Mouse (Mus musculus) CH12.LX (cell line): Measurements from ENCODE around the gene Eya2. TPM values are rescaled to one million over a fixed set of nuclear protein-coding genes. Genes with fewer than 3 reads are reported as not detected.

Source experiments
- DNase-seq: peaks from one replicate; pipeline ENCODE4 v3.0.0-alpha.2; 2013; ENCODE audit errors: extremely low read depth
- H3K27ac ChIP-seq: 2 replicates; pipeline ENCODE4 v1.5.1; 2012; ENCODE audit warnings: low read depth, mild to moderate bottlenecking, control low read depth, moderate library complexity; ENCODE audit not compliant: insufficient read depth
- H3K27me3 ChIP-seq: replicated peaks from 2 replicates; pipeline ENCODE3; 2012; ENCODE audit warnings: inconsistent platforms
- H3K36me3 ChIP-seq, 2 experiments: replicated peaks in 1 of 2; 2 replicates each; pipeline versions ENCODE3 to v1.6.1; 2012; ENCODE audit warnings: inconsistent platforms in 1 of 2, low read length in 1 of 2, mild to moderate bottlenecking in 1 of 2, mixed read lengths in 1 of 2, moderate library complexity in 1 of 2; ENCODE audit not compliant: control insufficient read depth in 1 of 2, insufficient read depth in 1 of 2
- H3K4me1 ChIP-seq, 2 experiments: 2 replicates each; pipeline ENCODE4 v1.6.1; 2012; ENCODE audit warnings: inconsistent platforms in 1 of 2, moderate library complexity in 1 of 2; ENCODE audit not compliant: insufficient read depth in 2 of 2, control insufficient read depth in 1 of 2
- H3K4me2 ChIP-seq: 2 replicates; pipeline ENCODE4 v1.6.1; 2012; ENCODE audit warnings: low read depth, mild to moderate bottlenecking, control low read depth; ENCODE audit not compliant: poor library complexity, insufficient read depth, severe bottlenecking
- H3K4me3 ChIP-seq, 3 experiments: fragments of 150-350 bp in 1 of 3; sonication (generic) in 1 of 3; replicated peaks in 1 of 3; 2 replicates each; pipeline versions ENCODE3 to v1.5.1; 2011 to 2012; ENCODE audit warnings: low read depth in 2 of 3, low read length in 2 of 3, mild to moderate bottlenecking in 2 of 3, moderate library complexity in 2 of 3, control low read depth in 1 of 3, improper control_type of control experiment in 1 of 3, inconsistent platforms in 1 of 3, mixed read lengths in 1 of 3; ENCODE audit not compliant: poor library complexity in 1 of 3
- H3K79me2 ChIP-seq: replicated peaks from 2 replicates; pipeline ENCODE4 v1.6.1; 2012; ENCODE audit warnings: mild to moderate bottlenecking, moderate library complexity; ENCODE audit not compliant: control insufficient read depth, poor library complexity, insufficient read depth, severe bottlenecking; ENCODE audit errors: extremely low read depth
- H3K9ac ChIP-seq: 2 replicates; pipeline ENCODE4 v1.6.1; 2012; ENCODE audit warnings: low read depth, mild to moderate bottlenecking, control low read depth, moderate library complexity; ENCODE audit not compliant: insufficient read depth
- H3K9me3 ChIP-seq: replicated peaks from 2 replicates; pipeline ENCODE3; 2012; ENCODE audit warnings: low read length, inconsistent platforms, mixed read lengths
- BHLHE40 ChIP-seq: IDR thresholded peaks from 2 replicates; pipeline ENCODE4 v1.6.1; 2011; ENCODE audit warnings: mild to moderate bottlenecking, low read depth, low read length, improper control_type of control experiment
- CHD1 ChIP-seq: IDR thresholded peaks from 2 replicates; pipeline ENCODE4 v1.6.1; 2012; ENCODE audit warnings: low read depth, low read length, improper control_type of control experiment, inconsistent platforms
- CHD2 ChIP-seq: IDR thresholded peaks from 2 replicates; pipeline ENCODE4 v1.6.1; 2011; ENCODE audit warnings: low read length, improper control_type of control experiment
- ELF1 ChIP-seq: IDR thresholded peaks from 2 replicates; pipeline ENCODE4 v1.6.1; 2014; ENCODE audit warnings: low read depth, mild to moderate bottlenecking, inconsistent platforms, low read length, improper control_type of control experiment
- EP300 ChIP-seq: IDR thresholded peaks from 2 replicates; pipeline ENCODE4 v1.6.1; 2011; ENCODE audit warnings: low read length, improper control_type of control experiment
- ETS1 ChIP-seq: conservative IDR thresholded peaks from 2 replicates; pipeline ENCODE4 v1.6.1; 2012; ENCODE audit warnings: low read depth, mild to moderate bottlenecking, inconsistent platforms, low read length, improper control_type of control experiment, moderate library complexity
- GABPA ChIP-seq: IDR thresholded peaks from 2 replicates; pipeline ENCODE4 v1.6.1; 2012; ENCODE audit warnings: low read depth, low read length, improper control_type of control experiment, inconsistent platforms; ENCODE audit not compliant: insufficient replicate concordance
- HCFC1 ChIP-seq: IDR thresholded peaks from 2 replicates; pipeline ENCODE4 v1.6.1; 2012; ENCODE audit warnings: low read depth, mild to moderate bottlenecking, inconsistent platforms, low read length, improper control_type of control experiment
- IRF4 ChIP-seq: IDR thresholded peaks from 2 replicates; pipeline ENCODE4 v1.6.1; 2014; ENCODE audit warnings: low read depth, mild to moderate bottlenecking, inconsistent platforms, low read length, improper control_type of control experiment
- JUN ChIP-seq: IDR thresholded peaks from 2 replicates; pipeline ENCODE4 v1.6.1; 2011; ENCODE audit warnings: low read depth, mild to moderate bottlenecking, low read length, improper control_type of control experiment, moderate library complexity; ENCODE audit not compliant: insufficient read depth
- JUND ChIP-seq: conservative IDR thresholded peaks from 2 replicates; pipeline ENCODE4 v1.6.1; 2011; ENCODE audit warnings: low read depth, low read length, improper control_type of control experiment
- KAT2A ChIP-seq: IDR thresholded peaks from 2 replicates; pipeline ENCODE4 v1.6.1; 2012; ENCODE audit warnings: low read length, improper control_type of control experiment, inconsistent platforms; ENCODE audit not compliant: insufficient replicate concordance
- MAX ChIP-seq: IDR thresholded peaks from 2 replicates; pipeline ENCODE4 v1.6.1; 2011; ENCODE audit warnings: low read length, improper control_type of control experiment
- MAZ ChIP-seq: IDR thresholded peaks from 2 replicates; pipeline ENCODE4 v1.6.1; 2012; ENCODE audit warnings: low read depth, mild to moderate bottlenecking, inconsistent platforms, low read length, improper control_type of control experiment, moderate library complexity
- MXI1 ChIP-seq: IDR thresholded peaks from 2 replicates; pipeline ENCODE4 v1.6.1; 2011; ENCODE audit warnings: mild to moderate bottlenecking, low read depth, low read length, improper control_type of control experiment
- MYC ChIP-seq: IDR thresholded peaks from 2 replicates; pipeline ENCODE4 v1.6.1; 2011; ENCODE audit warnings: low read depth, mild to moderate bottlenecking, improper control_type of control experiment, low read length
- NRF1 ChIP-seq: IDR thresholded peaks from 2 replicates; pipeline ENCODE4 v1.6.1; 2014; ENCODE audit warnings: low read depth, mild to moderate bottlenecking, inconsistent platforms, low read length, improper control_type of control experiment, moderate library complexity
- PAX5 ChIP-seq: IDR thresholded peaks from 2 replicates; pipeline ENCODE4 v1.6.1; 2012; ENCODE audit warnings: low read length, inconsistent platforms, mixed read lengths
- POLR2A ChIP-seq: IDR thresholded peaks from 2 replicates; pipeline ENCODE4 v1.6.1; 2011; ENCODE audit warnings: low read depth, mild to moderate bottlenecking, improper control_type of control experiment, low read length
- RAD21 ChIP-seq: IDR thresholded peaks from 2 replicates; pipeline ENCODE4 v1.6.1; 2011; ENCODE audit warnings: low read depth, mild to moderate bottlenecking, low read length, improper control_type of control experiment, moderate library complexity
- RCOR1 ChIP-seq: conservative IDR thresholded peaks from 2 replicates; pipeline ENCODE4 v1.6.1; 2012; ENCODE audit warnings: low read depth, mild to moderate bottlenecking, inconsistent platforms, low read length, improper control_type of control experiment
- SIN3A ChIP-seq: IDR thresholded peaks from 2 replicates; pipeline ENCODE4 v1.6.1; 2012; ENCODE audit warnings: low read length, improper control_type of control experiment, inconsistent platforms
- SMC3 ChIP-seq: IDR thresholded peaks from 2 replicates; pipeline ENCODE4 v1.6.1; 2011; ENCODE audit warnings: low read depth, low read length, improper control_type of control experiment
- TBP ChIP-seq: conservative IDR thresholded peaks from 2 replicates; pipeline ENCODE4 v1.6.1; 2011; ENCODE audit warnings: low read depth, low read length, improper control_type of control experiment
- UBTF ChIP-seq: IDR thresholded peaks from 2 replicates; pipeline ENCODE4 v1.6.1; 2012; ENCODE audit warnings: low read depth, mild to moderate bottlenecking, inconsistent platforms, low read length, improper control_type of control experiment, moderate library complexity
- USF1 ChIP-seq: IDR thresholded peaks from 2 replicates; pipeline ENCODE4 v1.6.1; 2014; ENCODE audit warnings: low read depth, mild to moderate bottlenecking, inconsistent platforms, low read length, improper control_type of control experiment
- ZC3H11A ChIP-seq: IDR thresholded peaks from 2 replicates; pipeline ENCODE4 v1.6.1; 2012; ENCODE audit warnings: low read depth, mild to moderate bottlenecking, inconsistent platforms, low read length, improper control_type of control experiment
- ZKSCAN1 ChIP-seq: IDR thresholded peaks from 2 replicates; pipeline ENCODE4 v1.6.1; 2012; ENCODE audit warnings: low read depth, inconsistent platforms, low read length, improper control_type of control experiment, borderline replicate concordance
- ZMIZ1 ChIP-seq: IDR thresholded peaks from 2 replicates; pipeline ENCODE4 v1.6.1; 2012; ENCODE audit warnings: low read depth, mild to moderate bottlenecking, inconsistent platforms, low read length, improper control_type of control experiment
- ZNF384 ChIP-seq: IDR thresholded peaks from 2 replicates; pipeline ENCODE4 v1.6.1; 2012; ENCODE audit warnings: low read depth, low read length, improper control_type of control experiment, inconsistent platforms
- dilution Hi-C: fragments of 300-500 bp; cut with MboI; formaldehyde crosslinking; loops from 2 replicates; pipeline ENCODE4 v1.14.3; 2020; ENCODE audit warnings: low sequenced_read_pairs; ENCODE audit not compliant: extremely low pct_unique_long_range_greater_than_20kb, extremely low pct_ligation_motif_present
- in situ Hi-C: fragments of 300-500 bp; cut with MboI; formaldehyde crosslinking; loops from 3 replicates; pipeline ENCODE4 v1.14.3; 2019; ENCODE audit warnings: low sequenced_read_pairs, low pct_ligation_motif_present, low pct_unique_long_range_greater_than_20kb, mixed read lengths
- polyA plus RNA-seq: library from polyadenylated mRNA; unstranded; fragments of >175 nt; gene quantifications from 2 replicates; pipeline ENCODE4 v1.2.1, GENCODE M21; 2012; ENCODE audit warnings: low read depth; ENCODE audit not compliant: insufficient read length
- total RNA-seq, 2 experiments: library from RNA; depleted of rRNA; stranded (reverse); fragments of 300-350 nt in 1 of 2; fragments of >200 nt in 1 of 2; gene quantifications; 2 replicates each; pipeline ENCODE4 v1.2.3; 2012 to 2014

The Eya2 gene
- total and polyA plus RNA-seq, 3 experiments: not detected

DNA sequence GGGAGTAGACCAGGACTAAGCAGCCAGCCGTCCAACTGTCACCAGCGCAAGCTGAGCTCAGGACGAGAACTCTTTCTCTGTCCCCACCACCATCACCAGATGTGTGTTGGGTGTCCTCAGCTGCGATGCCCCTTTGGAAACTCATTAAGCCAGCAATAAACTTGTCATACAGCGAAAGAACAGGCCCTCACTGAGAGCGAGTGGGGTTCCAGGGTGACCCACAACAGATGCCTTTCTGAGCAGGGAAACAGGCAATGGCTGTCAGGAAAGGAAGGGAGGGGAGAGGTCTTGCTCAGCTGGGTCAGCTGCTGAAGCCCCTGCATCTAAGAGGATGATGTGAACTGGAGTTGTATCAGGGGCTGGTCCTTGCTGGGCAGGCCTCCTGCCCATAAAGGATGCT lies 2.7 kb downstream of the Eya2 start:
- Histone ChIP-seq H3K36me3 (no peaks in the 10 kb centered on the region), H3K9ac (no peak overlapping the region), H3K4me2 (no peak overlapping the region), H3K4me1 (no peaks in the 10 kb centered on the region), H3K4me3 (no peak overlapping the region), H3K9me3 (no peaks in the 10 kb centered on the region), H3K79me2 (no peaks in the 10 kb centered on the region), H3K27me3 (peaks cover 56% of the 10 kb centered on the region), H3K27ac (no peak overlapping the region)
- no peak for TF ChIP-seq JUND
- no peak for TF ChIP-seq ZMIZ1
- no peak for TF ChIP-seq GABPA
- no peak for TF ChIP-seq EP300
- TF ChIP-seq NRF1: no peak
- TF ChIP-seq HCFC1: no peak
- TF ChIP-seq POLR2A: no peak
- no peak for TF ChIP-seq CHD2
- no peak for TF ChIP-seq MXI1
- no peak for TF ChIP-seq ZKSCAN1
- TF ChIP-seq MAX: no peak
- TF ChIP-seq ELF1: no peak
- no peak for TF ChIP-seq SMC3
- no peak for TF ChIP-seq ZC3H11A
- TF ChIP-seq UBTF: no peak
- no peak for TF ChIP-seq RCOR1
- TF ChIP-seq BHLHE40: no peak
- no peak for TF ChIP-seq RAD21
- TF ChIP-seq ETS1: no peak
- TF ChIP-seq CHD1: no peak
- DNase-seq: no peak
- in situ Hi-C loops (no loop called here), dilution Hi-C loops (no loop called here)

DNA sequence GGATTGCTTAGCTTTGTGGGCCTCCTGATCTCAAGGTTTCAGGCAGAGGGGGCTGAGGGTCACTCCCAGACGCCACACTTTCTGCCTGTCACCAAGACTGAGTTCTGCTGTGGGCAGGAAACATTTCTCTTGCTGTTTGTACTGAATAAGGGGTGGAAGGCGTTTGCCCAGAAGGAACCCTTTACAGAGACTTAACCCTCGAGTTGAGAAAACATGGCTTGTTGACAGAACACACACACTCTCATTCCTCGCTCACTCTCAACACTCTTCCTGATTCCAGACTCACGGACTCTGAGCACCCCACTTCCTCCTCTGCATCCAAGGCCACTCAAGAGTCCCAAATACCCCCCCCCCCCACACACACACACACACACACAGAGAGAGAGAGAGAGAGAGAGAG lies 3.3 kb downstream of the Eya2 start:
- no peaks in the 10 kb centered on the region for H3K36me3 ChIP-seq
- dilution Hi-C loops (no loop called here), in situ Hi-C loops (no loop called here)
- no peaks in the 10 kb centered on the region for H3K9me3 ChIP-seq
- DNase-seq: no peak
- H3K27me3 ChIP-seq: peaks cover 62% of the 10 kb centered on the region
- no peak overlapping the region for H3K4me2 ChIP-seq
- H3K9ac ChIP-seq: no peak overlapping the region
- H3K4me1 ChIP-seq: no peaks in the 10 kb centered on the region
- no peak overlapping the region for H3K27ac ChIP-seq
- H3K79me2 ChIP-seq: no peaks in the 10 kb centered on the region
- TF ChIP-seq MAZ (no peak), IRF4 (no peak), UBTF (no peak), HCFC1 (no peak), MYC (no peak), GABPA (no peak), TBP (no peak), SIN3A (no peak), POLR2A (no peak), EP300 (no peak), BHLHE40 (no peak), ZNF384 (no peak), PAX5 (no peak), CHD2 (no peak), CHD1 (no peak), JUN (no peak), USF1 (no peak), KAT2A (no peak), RCOR1 (no peak)
- H3K4me3 ChIP-seq: no peak overlapping the region
